Mouse (Mus musculus) heart, postnatal 0 days (tissue): Measurements from ENCODE around the gene Zfp672. TPM values are rescaled to one million over a fixed set of nuclear protein-coding genes. Genes with fewer than 3 reads are reported as not detected.
"Not testable (repeated sequence)": the region's sequence is repeated elsewhere in the genome, so short reads cannot be mapped to it uniquely, and the experiment has no call there.

Experiments
- ATAC-seq: fragments of 200-750 bp; cut with Nextera tagmentation; 2 replicates; pipeline ENCODE4 v1.8.0; 2017; ENCODE audit warnings: low read depth, moderate number of reproducible peaks, moderate library complexity; ENCODE audit not compliant: insufficient read depth
- DNase-seq: peaks from one replicate; pipeline ENCODE4 v3.0.0-alpha.2; 2016; ENCODE audit warnings: low spot score
- H3K27ac ChIP-seq: fragments of 300-500 bp; sonication (generic); 2 replicates; pipeline ENCODE4 v1.5.1; 2014; ENCODE audit warnings: low read depth, mild to moderate bottlenecking
- H3K27me3 ChIP-seq: fragments of 300-500 bp; sonication (generic); 2 replicates; pipeline ENCODE4 v1.6.1; 2014; ENCODE audit warnings: low read length, mixed read lengths; ENCODE audit not compliant: control insufficient read depth, insufficient read depth
- H3K36me3 ChIP-seq: fragments of 300-500 bp; sonication (generic); replicated peaks from 2 replicates; pipeline ENCODE4 v1.6.1; 2014; ENCODE audit warnings: low read length, mixed read lengths; ENCODE audit not compliant: control insufficient read depth, insufficient read depth
- H3K4me1 ChIP-seq: fragments of 300-500 bp; sonication (generic); 2 replicates; pipeline ENCODE4 v1.6.1; 2014; ENCODE audit warnings: antibody characterized with exemption; ENCODE audit not compliant: control insufficient read depth, insufficient read depth
- H3K4me2 ChIP-seq: fragments of 300-500 bp; sonication (generic); 2 replicates; pipeline ENCODE4 v1.6.1; 2014; ENCODE audit warnings: low read depth, mild to moderate bottlenecking, low read length, moderate library complexity
- H3K4me3 ChIP-seq: fragments of 300-500 bp; sonication (generic); 2 replicates; pipeline ENCODE4 v1.5.1; 2014; ENCODE audit warnings: low read depth, low read length
- H3K9ac ChIP-seq: fragments of 300-500 bp; sonication (generic); replicated peaks from 2 replicates; pipeline ENCODE4 v1.6.1; 2014; ENCODE audit warnings: low read depth, low read length, mixed read lengths
- H3K9me3 ChIP-seq: fragments of 300-500 bp; sonication (generic); replicated peaks from 2 replicates; pipeline ENCODE4 v1.6.1; 2016; ENCODE audit warnings: low read length; ENCODE audit not compliant: control insufficient read depth
- CTCF ChIP-seq: IDR thresholded peaks from 2 replicates; pipeline ENCODE4 v1.5.1; 2016; ENCODE audit warnings: antibody characterized with exemption, control low read depth, low read depth
- EP300 ChIP-seq: IDR thresholded peaks from 2 replicates; pipeline ENCODE4 v1.6.1; 2016; ENCODE audit warnings: antibody characterized with exemption, low read depth
- WGBS: fragments of 180-500 bp; shearing (Covaris S2); extraction: QIAGEN DNeasy Blood & Tissue Kit; methylation state at CpG from one replicate; pipeline ENCODE4 v1.1.7; 2014; 5-methylcytosine and 5-hydroxymethylcytosine counted together
- polyA plus RNA-seq: library from polyadenylated mRNA; unstranded; fragments of >200 nt; fragmentation: Nextera tagmentation; extraction: Ambion mirVana; gene quantifications from 2 replicates; pipeline ENCODE4 v1.2.1, GENCODE M21; 2015
- total RNA-seq: library from RNA; depleted of rRNA; stranded (reverse); fragments of >200 nt; gene quantifications from 2 replicates; pipeline ENCODE4 v1.2.3, GENCODE M21; 2014; ENCODE audit warnings: low replicate concordance

The Zfp672 gene
- total and polyA plus RNA-seq, 2 experiments from 2014 or later = 31.4 to 60.8 TPM

DNA sequence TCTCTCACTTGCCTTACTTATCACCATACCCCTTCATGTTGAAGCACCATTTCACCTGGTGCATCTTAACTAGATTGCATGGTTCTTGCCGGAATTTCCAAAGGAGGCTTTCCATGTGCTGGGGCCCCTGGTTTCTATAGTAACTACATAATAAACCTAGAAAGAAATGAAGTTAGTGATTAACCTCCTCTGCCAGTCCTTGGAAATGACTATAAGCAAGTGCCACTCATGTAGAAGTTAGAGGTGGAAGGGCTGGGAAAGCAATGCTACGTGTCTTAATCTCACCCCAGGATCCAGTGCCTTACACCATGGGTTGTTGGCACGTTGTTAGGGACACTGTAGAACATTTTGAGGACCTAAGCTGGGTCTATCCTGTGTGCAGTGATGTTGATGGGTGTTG, 34.3 kb upstream of the Zfp672 start:
- Histone ChIP-seq H3K4me1 (no peaks in the 10 kb centered on the region), H3K27me3 (no peaks in the 10 kb centered on the region), H3K9ac (no peak overlapping the region), H3K27ac (no peak overlapping the region), H3K4me3 (no peak overlapping the region), H3K36me3 (no peaks in the 10 kb centered on the region), H3K9me3 (no peaks in the 10 kb centered on the region), H3K4me2 (no peak overlapping the region)
- TF ChIP-seq EP300 = no peak
- no peak for TF ChIP-seq CTCF
- DNase-seq = no peak
- no peak for ATAC-seq
- WGBS = 58% methylated on average over 3 of the region's 3 CpGs

DNA sequence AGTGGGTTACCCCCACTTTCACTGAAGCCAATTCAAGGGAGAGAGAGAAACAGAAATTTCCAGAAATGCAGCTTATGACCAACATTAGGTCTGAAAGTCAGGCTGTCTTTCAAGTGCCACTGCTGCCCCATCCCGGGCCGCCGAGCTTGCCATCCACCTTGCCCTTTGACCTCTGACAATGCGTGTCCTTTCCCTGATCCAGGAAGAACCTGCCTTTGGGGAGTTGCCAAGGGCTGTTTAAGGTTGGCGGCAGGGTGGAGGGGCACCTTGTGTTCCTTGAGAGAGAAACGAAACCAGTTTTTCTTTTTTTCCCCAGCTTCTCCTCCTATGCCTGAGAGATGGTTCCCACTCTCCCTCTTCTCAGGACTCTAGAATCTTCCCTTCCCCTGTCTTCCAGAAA, 32.4 kb upstream of the Zfp672 start:
- H3K36me3 ChIP-seq, H3K4me2 ChIP-seq, H3K4me3 ChIP-seq, H3K27ac ChIP-seq, ATAC-seq, H3K27me3 ChIP-seq, H3K9ac ChIP-seq, H3K4me1 ChIP-seq, H3K9me3 ChIP-seq, DNase-seq: not testable (repeated sequence)
- WGBS = no CpG with 5 or more reads among the region's 6 CpGs

DNA sequence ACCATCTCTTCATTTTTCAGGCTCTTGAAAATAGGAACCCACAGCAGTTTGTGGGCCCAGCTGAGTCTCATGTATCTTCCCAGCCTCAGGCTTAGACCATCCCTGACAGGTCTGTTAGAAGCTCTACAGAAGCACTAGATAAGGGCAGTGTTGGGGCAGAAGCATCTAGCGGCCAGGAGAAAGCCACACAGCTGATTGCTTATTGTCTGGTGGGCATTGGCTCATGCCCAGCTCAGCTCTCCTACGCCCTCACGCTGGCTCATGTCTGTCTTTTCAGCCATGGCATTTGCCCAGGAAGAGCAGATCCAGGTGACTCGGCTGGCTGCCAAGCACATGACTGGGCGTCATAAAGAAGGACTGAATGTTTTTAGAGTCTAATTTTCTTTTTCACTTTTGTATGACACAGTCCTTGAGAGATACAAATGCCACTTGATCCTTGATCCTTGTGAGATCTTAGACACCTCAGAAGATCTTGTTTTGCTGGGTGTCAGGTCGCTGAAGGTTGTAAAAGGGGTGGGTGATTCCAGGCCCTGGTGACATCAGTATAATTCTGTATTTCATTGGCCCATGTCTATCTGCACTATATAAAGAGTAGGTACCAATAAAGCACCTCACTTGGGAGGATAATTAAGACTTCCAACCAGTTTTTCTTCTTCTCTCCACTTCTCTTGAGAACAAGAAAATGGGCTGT, 27.9 kb upstream of the Zfp672 start:
- DNase-seq = no peak
- 68% methylated on average over 6 of the region's 6 CpGs for WGBS
- H3K9me3 ChIP-seq = no peaks in the 10 kb centered on the region
- no peak overlapping the region for H3K9ac ChIP-seq
- no peak for ATAC-seq
- TF ChIP-seq CTCF = no peak
- no peak for TF ChIP-seq EP300
- H3K36me3 ChIP-seq = no peaks in the 10 kb centered on the region
- no peak overlapping the region for H3K4me3 ChIP-seq
- no peak overlapping the region for H3K4me2 ChIP-seq
- H3K27me3 ChIP-seq = no peaks in the 10 kb centered on the region
- no peaks in the 10 kb centered on the region for H3K4me1 ChIP-seq
- H3K27ac ChIP-seq = no peak overlapping the region

DNA sequence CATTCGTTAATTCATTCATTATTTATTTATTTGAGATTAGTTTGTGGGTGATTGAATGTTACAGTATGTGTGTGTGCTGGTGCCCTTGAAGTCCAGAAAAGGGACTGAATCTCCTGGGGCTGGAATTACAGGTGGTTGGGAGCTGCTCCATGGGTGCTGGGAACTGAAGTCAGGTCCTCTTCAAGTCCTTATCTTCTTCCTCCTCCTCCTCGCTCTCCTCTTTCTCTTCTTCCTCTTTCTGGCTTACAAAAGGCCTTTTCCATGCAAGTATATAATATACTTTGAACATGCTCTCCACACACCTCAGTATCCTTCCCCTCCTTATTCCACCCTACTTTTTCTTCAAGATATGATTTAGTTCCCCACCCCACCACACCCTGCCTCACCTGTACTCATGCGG, 26.9 kb upstream of the Zfp672 start:
- Histone ChIP-seq H3K4me1 (no peaks in the 10 kb centered on the region), H3K4me3 (no peak overlapping the region), H3K27ac (no peak overlapping the region), H3K4me2 (no peak overlapping the region), H3K9me3 (no peaks in the 10 kb centered on the region), H3K27me3 (no peaks in the 10 kb centered on the region), H3K36me3 (no peaks in the 10 kb centered on the region), H3K9ac (no peak overlapping the region)
- no peak for TF ChIP-seq EP300
- TF ChIP-seq CTCF = no peak
- 84% methylated on average over 3 of the region's 3 CpGs for WGBS
- DNase-seq (no peak), ATAC-seq (no peak)

DNA sequence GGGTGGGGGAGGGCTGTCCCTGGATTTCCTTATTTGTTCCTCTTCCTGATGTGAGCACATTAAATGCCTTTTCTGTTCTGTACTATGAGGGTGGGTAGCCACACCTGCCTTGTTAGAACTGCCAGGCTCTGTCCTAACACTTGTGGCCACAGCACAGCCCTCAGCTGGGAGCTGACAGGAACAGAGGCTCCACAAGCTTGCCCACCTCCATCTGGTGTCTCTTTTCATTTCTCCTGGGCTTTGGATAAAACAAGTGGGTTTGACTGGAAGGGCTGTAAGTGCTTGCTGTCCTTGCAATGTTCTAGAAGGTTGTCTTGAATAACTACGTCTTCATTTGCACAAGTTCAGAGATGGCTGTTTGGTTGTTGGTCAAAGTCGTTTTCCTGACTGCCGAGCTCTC, 24.8 kb upstream of the Zfp672 start:
- H3K4me2 ChIP-seq = no peak overlapping the region
- DNase-seq = no peak
- no peak for ATAC-seq
- WGBS = 81% methylated on average over 3 of the region's 3 CpGs
- no peaks in the 10 kb centered on the region for H3K27me3 ChIP-seq
- H3K9ac ChIP-seq = no peak overlapping the region
- TF ChIP-seq EP300 (no peak), CTCF (no peak)
- no peak overlapping the region for H3K4me3 ChIP-seq
- no peak overlapping the region for H3K27ac ChIP-seq
- H3K9me3 ChIP-seq = no peaks in the 10 kb centered on the region
- no peaks in the 10 kb centered on the region for H3K36me3 ChIP-seq
- H3K4me1 ChIP-seq = no peaks in the 10 kb centered on the region

DNA sequence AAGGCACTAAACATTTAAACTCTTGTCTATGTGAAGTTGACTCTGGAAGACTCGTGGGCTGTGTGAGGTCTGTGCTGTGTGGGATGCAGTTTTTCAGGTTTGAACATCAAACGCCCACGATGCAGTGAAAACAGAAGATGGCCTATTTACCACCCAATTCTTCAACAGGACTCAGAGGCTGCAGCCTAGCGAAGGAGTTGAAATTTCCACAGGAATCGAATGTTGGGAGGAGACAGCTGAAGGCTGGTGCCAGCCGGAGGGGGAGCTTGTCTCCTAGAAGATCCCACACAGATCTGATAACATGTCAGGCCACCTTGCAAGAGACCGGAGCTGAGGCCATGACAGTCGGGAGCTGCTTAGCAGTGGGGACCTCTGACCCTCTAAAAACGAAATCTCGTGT, 24.3 kb upstream of the Zfp672 start:
- DNase-seq (no peak), ATAC-seq (no peak)
- Histone ChIP-seq H3K9ac (no peak overlapping the region), H3K4me2 (no peak overlapping the region), H3K4me1 (no peaks in the 10 kb centered on the region), H3K27me3 (no peaks in the 10 kb centered on the region), H3K36me3 (no peaks in the 10 kb centered on the region), H3K4me3 (no peak overlapping the region), H3K27ac (no peak overlapping the region), H3K9me3 (no peaks in the 10 kb centered on the region)
- no peak for TF ChIP-seq CTCF
- no peak for TF ChIP-seq EP300
- WGBS = 49% methylated on average over 10 of the region's 10 CpGs
